Mouse (Mus musculus) myocyte (in vitro differentiated cells): Measurements from ENCODE around the gene Hoga1. TPM values are rescaled to one million over a fixed set of nuclear protein-coding genes. Genes with fewer than 3 reads are reported as not detected.

Source experiments
- H3K27me3 ChIP-seq: one replicate; pipeline ENCODE4 v1.6.1; 2011; ENCODE audit not compliant: control insufficient read depth, insufficient read depth, insufficient read length
- H3K36me3 ChIP-seq: one replicate; pipeline ENCODE4 v1.6.1; 2011; ENCODE audit not compliant: control insufficient read depth, insufficient read depth
- H3K4me2 ChIP-seq: one replicate; pipeline ENCODE4 v1.6.1; 2011; ENCODE audit warnings: low read depth, control low read depth
- H3K4me3 ChIP-seq: one replicate; pipeline ENCODE4 v1.5.1; 2011; ENCODE audit warnings: mild to moderate bottlenecking, control low read depth, moderate library complexity
- H3K79me2 ChIP-seq: one replicate; pipeline ENCODE4 v1.6.1; 2011; ENCODE audit not compliant: control insufficient read depth, insufficient read depth
- H3ac ChIP-seq: one replicate; pipeline ENCODE4 v1.6.1; 2011; ENCODE audit not compliant: control insufficient read depth, insufficient read length
- CEBPB ChIP-seq: IDR thresholded peaks from 2 replicates; pipeline ENCODE4 v1.6.1; 2011; ENCODE audit warnings: mild to moderate bottlenecking, moderate library complexity; ENCODE audit not compliant: poor library complexity, insufficient read depth, severe bottlenecking
- E2F4 ChIP-seq: IDR thresholded peaks from one replicate; pipeline ENCODE4 v1.6.1; 2011; ENCODE audit warnings: mild to moderate bottlenecking, control low read depth, moderate library complexity; ENCODE audit not compliant: insufficient read depth
- MAX ChIP-seq: IDR thresholded peaks from one replicate; pipeline ENCODE4 v1.6.1; 2011; ENCODE audit warnings: low read depth, mild to moderate bottlenecking, control low read depth
- MYOD1 ChIP-seq, 3 experiments: IDR thresholded peaks; one replicate each; pipeline ENCODE4 v1.6.1; 2011; ENCODE audit warnings: control low read depth in 2 of 3, low read depth in 2 of 3, mild to moderate bottlenecking in 2 of 3, moderate library complexity in 1 of 3; ENCODE audit not compliant: insufficient read length in 2 of 3, control insufficient read depth in 1 of 3
- MYOG ChIP-seq, 3 experiments: IDR thresholded peaks; one replicate each; pipeline ENCODE4 v1.6.1; 2011; ENCODE audit warnings: control low read depth in 2 of 3, low read depth in 2 of 3, mild to moderate bottlenecking in 2 of 3; ENCODE audit not compliant: insufficient read length in 2 of 3, control insufficient read depth in 1 of 3, insufficient read depth in 1 of 3
- POLR2A ChIP-seq: IDR thresholded peaks from one replicate; pipeline ENCODE4 v1.6.1; 2011; ENCODE audit warnings: low read depth, mild to moderate bottlenecking, control low read depth, moderate library complexity; ENCODE audit not compliant: insufficient read length
- POLR2AphosphoS2 ChIP-seq: IDR thresholded peaks from one replicate; pipeline ENCODE4 v1.6.1; 2011; ENCODE audit warnings: low read depth, control low read depth; ENCODE audit not compliant: insufficient read length
- REST ChIP-seq: IDR thresholded peaks from one replicate; pipeline ENCODE4 v1.6.1; 2011; ENCODE audit warnings: mild to moderate bottlenecking, control low read depth, moderate library complexity; ENCODE audit not compliant: insufficient read depth, insufficient read length
- SRF ChIP-seq: IDR thresholded peaks from one replicate; pipeline ENCODE4 v1.6.1; 2011; ENCODE audit warnings: low read depth; ENCODE audit not compliant: control insufficient read depth, insufficient read length
- TCF12 ChIP-seq: IDR thresholded peaks from one replicate; pipeline ENCODE4 v1.6.1; 2011; ENCODE audit warnings: mild to moderate bottlenecking, control low read depth; ENCODE audit not compliant: poor library complexity, insufficient read depth, severe bottlenecking
- TCF3 ChIP-seq: IDR thresholded peaks from one replicate; pipeline ENCODE4 v1.6.1; 2011; ENCODE audit warnings: low read depth, control low read depth; ENCODE audit not compliant: insufficient read length
- USF1 ChIP-seq: IDR thresholded peaks from one replicate; pipeline ENCODE4 v1.6.1; 2011; ENCODE audit warnings: low read depth, mild to moderate bottlenecking, control low read depth, moderate library complexity
- polyA plus RNA-seq: library from polyadenylated mRNA; unstranded; fragments of >200 nt; fragmentation: generic; extraction: Trizol; gene quantifications from one replicate; pipeline ENCODE4 v1.2.1, GENCODE M21; 2012; ENCODE audit warnings: missing spikeins

The Hoga1 gene
- polyA plus RNA-seq, 1 experiment, result 2.4 TPM

GRCm38 (mm10) chr19:42068441-42069240 lies 23.2 kb downstream of the Hoga1 start:
- Histone ChIP-seq H3K4me3 (no peak overlapping the region), H3K79me2 (no peaks in the 10 kb centered on the region), H3K27me3 (no peaks in the 10 kb centered on the region), H3K4me2 (peak overlapping the region; percentile 68), H3ac (no peak overlapping the region), H3K36me3 (no peaks in the 10 kb centered on the region)
- TF ChIP-seq USF1 (no peak), E2F4 (no peak), SRF (no peak), POLR2AphosphoS2 (no peak), TCF12 (no peak), MYOD1 (IDR thresholded peaks at IDR 0.05; ENCODE audit: control insufficient read depth in 1 of 3, insufficient read length in 2 of 3, low read depth in 2 of 3) (no peak), TCF3 (no peak), MYOG (IDR thresholded peaks at IDR 0.05; ENCODE audit: control insufficient read depth in 1 of 3, insufficient read depth in 1 of 3, insufficient read length in 2 of 3, low read depth in 2 of 3) (no peak), POLR2A (no peak), REST (no peak), CEBPB (no peak), MAX (no peak)

GRCm38 (mm10) chr19:42069241-42069525 lies 23.8 kb downstream of the Hoga1 start:
- peak overlapping the region; percentile 68 for H3K4me2 ChIP-seq
- no peak for TF ChIP-seq TCF3
- TF ChIP-seq MAX, result no peak
- no peak for TF ChIP-seq MYOG (IDR thresholded peaks at IDR 0.05; ENCODE audit: control insufficient read depth in 1 of 3, insufficient read depth in 1 of 3, insufficient read length in 2 of 3, low read depth in 2 of 3)
- no peak for TF ChIP-seq REST
- no peak for TF ChIP-seq CEBPB
- no peak for TF ChIP-seq MYOD1 (IDR thresholded peaks at IDR 0.05; ENCODE audit: control insufficient read depth in 1 of 3, insufficient read length in 2 of 3, low read depth in 2 of 3)
- TF ChIP-seq USF1, result no peak
- no peak for TF ChIP-seq POLR2AphosphoS2
- TF ChIP-seq SRF, result no peak
- no peak overlapping the region for H3ac ChIP-seq
- H3K4me3 ChIP-seq, result no peak overlapping the region
- H3K27me3 ChIP-seq, result no peaks in the 10 kb centered on the region
- H3K79me2 ChIP-seq, result no peaks in the 10 kb centered on the region
- no peaks in the 10 kb centered on the region for H3K36me3 ChIP-seq

GRCm38 (mm10) chr19:42071221-42071620 lies 25.8 kb downstream of the Hoga1 start:
- TF ChIP-seq E2F4 (no peak), TCF12 (no peak), CEBPB (no peak), POLR2A (no peak), SRF (no peak), TCF3 (no peak), MYOG (IDR thresholded peaks at IDR 0.05; ENCODE audit: control insufficient read depth in 1 of 3, insufficient read depth in 1 of 3, insufficient read length in 2 of 3, low read depth in 2 of 3) (no peak)
- H3ac ChIP-seq, result no peak overlapping the region
- H3K36me3 ChIP-seq, result peaks cover 4% of the 10 kb centered on the region
- H3K4me3 ChIP-seq, result no peak overlapping the region
- no peak overlapping the region for H3K4me2 ChIP-seq
- no peaks in the 10 kb centered on the region for H3K27me3 ChIP-seq
- no peaks in the 10 kb centered on the region for H3K79me2 ChIP-seq

GRCm38 (mm10) chr19:42071886-42072608 lies 26.6 kb downstream of the Hoga1 start:
- TF ChIP-seq POLR2A (no peak), CEBPB (no peak), REST (no peak), SRF (no peak), TCF12 (no peak), USF1 (no peak), MYOD1 (IDR thresholded peaks at IDR 0.05; ENCODE audit: control insufficient read depth in 1 of 3, insufficient read length in 2 of 3, low read depth in 2 of 3) (no peak), TCF3 (no peak), POLR2AphosphoS2 (no peak), MAX (no peak), MYOG (IDR thresholded peaks at IDR 0.05; ENCODE audit: control insufficient read depth in 1 of 3, insufficient read depth in 1 of 3, insufficient read length in 2 of 3, low read depth in 2 of 3) (no peak), E2F4 (no peak)
- Histone ChIP-seq H3K4me3 (no peak overlapping the region), H3K36me3 (peaks cover 4% of the 10 kb centered on the region), H3K4me2 (no peak overlapping the region), H3K79me2 (no peaks in the 10 kb centered on the region), H3K27me3 (no peaks in the 10 kb centered on the region), H3ac (no peak overlapping the region)
